Mouse (Mus musculus) spleen, adult 2 months (tissue): ENCODE measurements at regions not wholly inside any gene's neighbourhood (a gene's known extent, or its start where the extent isn't known, plus 50 kb on each side); places are given as distances from the start of the nearest gene placed in this dataset.

Experiments used
- CTCF ChIP-seq: fragments of 200-500 bp; IDR thresholded peaks from 2 replicates; pipeline ENCODE4 v1.5.1; 2011; ENCODE audit warnings: mild to moderate bottlenecking, inconsistent platforms; ENCODE audit not compliant: insufficient read depth, insufficient read length, insufficient replicate concordance; ENCODE audit errors: extremely low read depth
- POLR2A ChIP-seq: fragments of 200-500 bp; IDR thresholded peaks from 2 replicates; pipeline ENCODE4 v1.6.1; 2011; ENCODE audit warnings: low read depth, low read length, inconsistent platforms

DNA sequence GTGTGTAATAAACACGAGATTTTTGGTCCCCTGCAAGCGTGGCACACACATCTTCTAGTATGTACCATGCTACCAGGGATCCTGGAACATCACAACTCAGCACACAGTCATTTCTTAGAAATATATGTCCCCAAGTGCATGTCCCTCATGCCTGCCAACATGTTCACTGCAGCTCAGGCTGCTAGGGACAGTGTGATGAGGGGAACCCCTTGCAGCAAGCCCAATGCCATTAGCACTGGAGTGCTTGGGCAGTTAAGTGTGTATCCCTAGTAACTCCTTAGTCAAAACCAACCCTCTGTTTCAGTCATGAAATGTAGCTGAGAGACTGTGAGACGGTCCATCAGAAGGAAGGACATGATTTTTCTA is 167.5 kb upstream of the Gm3448 start:
- no peak for TF ChIP-seq CTCF
- TF ChIP-seq POLR2A = no peak
